Mouse (Mus musculus): ENCODE measurements around the gene Scp2. TPM values are rescaled to one million over a fixed set of nuclear protein-coding genes. Genes with fewer than 3 reads are reported as not detected.

The Scp2 gene
- total and polyA plus RNA-seq, 2 experiments from 2014 or later = 142 to 239 TPM

DNA sequence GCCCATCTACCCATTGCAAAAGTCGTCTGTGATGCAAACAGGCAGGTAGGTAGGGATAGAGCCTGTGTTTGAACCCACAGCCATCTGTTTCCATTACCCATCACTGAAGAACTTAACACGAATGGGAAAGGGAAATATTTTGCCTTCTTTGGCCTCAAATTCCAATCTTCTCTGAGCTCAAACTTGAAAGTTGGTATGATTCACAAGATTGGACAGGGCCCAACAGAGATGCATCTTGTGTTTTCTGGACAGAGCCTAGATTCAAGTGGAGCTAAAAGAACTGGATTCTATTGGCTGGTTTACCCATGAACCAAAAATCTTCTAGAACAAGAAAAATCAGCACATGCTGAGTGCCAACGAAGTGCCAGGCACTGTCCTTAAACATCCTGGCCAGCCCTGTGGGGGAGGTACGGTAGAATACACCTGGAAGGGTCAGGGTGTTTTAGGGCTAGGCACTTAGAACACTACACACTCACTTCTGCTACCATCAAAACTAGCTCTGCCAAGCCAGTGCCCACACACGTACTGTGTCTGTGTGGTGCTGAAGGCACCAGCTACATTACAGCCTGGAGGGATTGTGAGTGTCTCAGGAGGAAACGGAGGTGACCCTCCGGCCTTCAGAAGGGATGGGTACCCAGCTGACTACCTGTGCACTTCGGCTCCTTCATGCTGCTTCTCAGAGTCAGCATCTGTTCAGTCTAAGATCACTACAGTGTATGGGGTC is 111.6 kb downstream of the Scp2 start:
- Histone ChIP-seq H3K36me3 (ENCODE audit: insufficient read depth, low read length) (no peaks in the 10 kb centered on the region), H3K4me1 (ENCODE audit: insufficient read depth, low read length) (0 out of 2 replicates have a peak, but pooled peaks cover 2% of the 10 kb centered on the region), H3K27ac (no peak overlapping the region), H3K4me2 (ENCODE audit: low read depth, low read length) (no peak overlapping the region), H3K4me3 (ENCODE audit: low read length) (no peak overlapping the region), H3K9me3 (ENCODE audit: low read length) (no peaks in the 10 kb centered on the region), H3K9ac (replicated peaks; ENCODE audit: low read length) (no peak overlapping the region), H3K27me3 (ENCODE audit: insufficient read depth, low read length) (peaks cover 22% of the 10 kb centered on the region)
- DNase-seq (ENCODE audit: low spot score) (no peak), ATAC-seq (no peak)
- no peak for TF ChIP-seq CTCF (IDR thresholded peaks at IDR 0.05; ENCODE audit: low read depth)
- WGBS = 86% methylated on average over 8 of the region's 8 CpGs

DNA sequence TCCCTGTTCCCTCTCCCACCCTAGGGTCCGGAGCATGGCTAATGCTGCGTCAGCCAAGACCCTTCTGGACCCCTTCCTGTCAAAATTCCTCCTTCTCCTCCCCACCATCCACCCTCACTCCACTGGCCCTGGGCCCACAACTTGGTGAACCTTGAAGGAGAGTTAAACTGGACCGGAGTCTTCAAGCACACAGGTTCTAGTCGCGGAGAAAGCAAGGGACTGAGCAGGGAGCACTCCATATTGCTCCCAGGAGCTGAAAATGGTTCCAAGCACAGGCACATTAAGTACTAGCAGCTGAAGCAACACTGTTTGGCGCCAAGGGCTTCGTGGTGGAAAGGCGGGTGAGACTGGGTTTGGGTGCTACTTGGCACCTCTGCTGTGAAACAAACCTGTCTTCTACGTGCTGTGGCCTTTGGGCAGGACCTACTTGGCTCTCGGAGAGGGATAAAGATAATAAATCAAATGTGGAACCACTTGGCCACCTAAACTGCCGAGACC is 112.4 kb downstream of the Scp2 start:
- no peak for TF ChIP-seq CTCF (IDR thresholded peaks at IDR 0.05; ENCODE audit: low read depth)
- peaks cover 22% of the 10 kb centered on the region for H3K27me3 ChIP-seq (ENCODE audit: insufficient read depth, low read length)
- WGBS = 47% methylated on average over 11 of the region's 11 CpGs
- no peaks in the 10 kb centered on the region for H3K9me3 ChIP-seq (ENCODE audit: low read length)
- no peak overlapping the region for H3K9ac ChIP-seq (replicated peaks; ENCODE audit: low read length)
- DNase-seq (ENCODE audit: low spot score) (no peak), ATAC-seq (no peak)
- H3K27ac ChIP-seq = no peak overlapping the region
- H3K4me3 ChIP-seq (ENCODE audit: low read length) = peak overlapping the region; percentile 59
- H3K36me3 ChIP-seq (ENCODE audit: insufficient read depth, low read length) = no peaks in the 10 kb centered on the region
- H3K4me2 ChIP-seq (ENCODE audit: low read depth, low read length) = peak overlapping the region; percentile 99
- H3K4me1 ChIP-seq (ENCODE audit: insufficient read depth, low read length) = 0 out of 2 replicates have a peak, but pooled peaks cover 2% of the 10 kb centered on the region

DNA sequence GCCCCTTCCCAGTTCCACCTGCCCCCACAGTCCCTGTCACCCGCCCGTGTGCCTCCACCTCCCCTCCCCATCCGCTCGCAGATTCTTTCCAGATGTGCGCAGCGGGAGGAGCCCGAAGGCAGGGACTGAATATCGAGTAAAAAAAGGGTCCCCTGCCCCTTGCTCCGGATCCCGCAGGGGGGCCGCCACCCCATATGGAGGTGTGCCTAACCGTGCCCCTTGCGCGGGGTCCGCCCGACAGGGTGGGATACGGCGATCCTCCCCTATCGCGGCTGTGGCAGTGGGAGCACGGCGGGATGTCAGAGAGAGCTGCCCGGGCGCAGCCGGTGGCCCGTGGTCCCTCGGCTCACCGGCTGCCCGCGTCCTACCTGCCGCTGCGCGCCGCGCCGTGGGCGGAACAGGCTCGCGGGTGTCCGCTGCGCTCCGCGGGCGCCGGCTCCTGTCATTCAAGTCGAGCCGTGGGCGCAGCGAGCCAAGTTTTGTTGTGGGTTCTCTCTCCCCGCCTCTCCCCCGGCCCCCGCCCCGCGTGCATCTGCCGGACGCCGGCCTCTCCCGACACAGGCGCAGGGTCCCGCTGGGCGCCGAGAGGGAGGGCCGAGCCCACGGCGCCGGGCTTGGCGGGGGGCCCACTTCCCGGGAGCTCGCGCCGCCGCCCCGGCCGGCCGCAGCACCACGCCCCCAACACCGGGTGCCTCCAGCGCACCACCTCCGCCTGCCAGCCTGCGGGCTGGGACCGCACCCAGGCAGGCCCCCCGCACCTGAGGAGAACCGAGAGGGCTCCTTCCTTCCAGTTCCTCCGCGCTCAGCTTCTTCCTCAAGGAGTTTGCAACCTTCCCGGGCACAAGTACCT is 113.1 kb downstream of the Scp2 start:
- Histone ChIP-seq H3K4me1 (ENCODE audit: insufficient read depth, low read length) (0 out of 2 replicates have a peak, but pooled peaks cover 2% of the 10 kb centered on the region), H3K36me3 (ENCODE audit: insufficient read depth, low read length) (no peaks in the 10 kb centered on the region), H3K4me2 (ENCODE audit: low read depth, low read length) (peak overlapping the region; percentile 99), H3K27me3 (ENCODE audit: insufficient read depth, low read length) (peaks cover 22% of the 10 kb centered on the region), H3K9me3 (ENCODE audit: low read length) (no peaks in the 10 kb centered on the region), H3K27ac (no peak overlapping the region), H3K4me3 (ENCODE audit: low read length) (peak overlapping the region; percentile 59), H3K9ac (replicated peaks; ENCODE audit: low read length) (peak overlapping the region; percentile 51)
- DNase-seq (ENCODE audit: low spot score) = peak; percentile 45
- no peak for TF ChIP-seq CTCF (IDR thresholded peaks at IDR 0.05; ENCODE audit: low read depth)
- 1% methylated on average over 76 of the region's 86 CpGs for WGBS
- ATAC-seq = peak; percentile 34; the same call in 1 of the 2 replicates

GRCm38 (mm10) chr4:108030888-108031501 is 113.8 kb downstream of the Scp2 start:
- ATAC-seq (peak; percentile 27), DNase-seq (ENCODE audit: low spot score) (no peak)
- no peaks in the 10 kb centered on the region for H3K36me3 ChIP-seq (ENCODE audit: insufficient read depth, low read length)
- H3K4me2 ChIP-seq (ENCODE audit: low read depth, low read length) = peak overlapping the region; percentile 99
- 0 out of 2 replicates have a peak, but pooled peaks cover 2% of the 10 kb centered on the region for H3K4me1 ChIP-seq (ENCODE audit: insufficient read depth, low read length)
- no peak for TF ChIP-seq CTCF (IDR thresholded peaks at IDR 0.05; ENCODE audit: low read depth)
- H3K27me3 ChIP-seq (ENCODE audit: insufficient read depth, low read length) = peaks cover 22% of the 10 kb centered on the region
- 7% methylated on average over 22 of the region's 22 CpGs for WGBS
- no peak overlapping the region for H3K27ac ChIP-seq
- H3K4me3 ChIP-seq (ENCODE audit: low read length) = peak overlapping the region; percentile 59
- H3K9ac ChIP-seq (replicated peaks; ENCODE audit: low read length) = peak overlapping the region; percentile 51
- H3K9me3 ChIP-seq (ENCODE audit: low read length) = no peaks in the 10 kb centered on the region

DNA sequence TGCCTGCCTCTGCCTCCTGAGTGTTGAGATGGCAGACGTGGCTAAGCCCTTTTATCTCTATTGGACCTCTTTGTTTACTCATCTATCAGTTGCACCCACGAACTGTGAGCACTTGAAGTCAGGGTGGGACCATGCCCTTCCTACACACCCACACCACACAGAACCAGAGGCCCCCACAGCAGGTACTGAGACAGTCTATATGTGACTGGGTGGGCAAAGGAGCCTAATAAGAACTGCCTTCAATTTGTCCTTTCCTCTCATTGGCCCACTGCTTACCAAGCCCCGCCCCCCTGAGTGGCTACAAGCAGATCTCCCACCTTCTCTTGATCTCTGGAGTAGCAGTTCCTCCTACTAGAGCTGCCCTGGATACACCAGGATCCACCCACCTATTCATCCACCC is 118.6 kb downstream of the Scp2 start:
- H3K36me3 ChIP-seq (ENCODE audit: insufficient read depth, low read length) = no peaks in the 10 kb centered on the region
- TF ChIP-seq CTCF (IDR thresholded peaks at IDR 0.05; ENCODE audit: low read depth) = no peak
- 48% methylated on average over 3 of the region's 3 CpGs for WGBS
- no peak overlapping the region for H3K4me2 ChIP-seq (ENCODE audit: low read depth, low read length)
- H3K4me1 ChIP-seq (ENCODE audit: insufficient read depth, low read length) = 0 out of 2 replicates have a peak, but pooled peaks cover 3% of the 10 kb centered on the region
- H3K9ac ChIP-seq (replicated peaks; ENCODE audit: low read length) = no peak overlapping the region
- no peak overlapping the region for H3K27ac ChIP-seq
- no peak for DNase-seq (ENCODE audit: low spot score)
- no peak for ATAC-seq
- peaks cover 15% of the 10 kb centered on the region; the same call in 1 of the 2 replicates for H3K27me3 ChIP-seq (ENCODE audit: insufficient read depth, low read length)
- no peak overlapping the region for H3K4me3 ChIP-seq (ENCODE audit: low read length)
- no peaks in the 10 kb centered on the region for H3K9me3 ChIP-seq (ENCODE audit: low read length)

GRCm38 (mm10) chr4:108025269-108025668 is 119.5 kb downstream of the Scp2 start:
- H3K4me2 ChIP-seq (ENCODE audit: low read depth, low read length) = no peak overlapping the region
- no peaks in the 10 kb centered on the region for H3K9me3 ChIP-seq (ENCODE audit: low read length)
- ATAC-seq (no peak), DNase-seq (ENCODE audit: low spot score) (no peak)
- 0 out of 2 replicates have a peak, but pooled peaks cover 3% of the 10 kb centered on the region for H3K4me1 ChIP-seq (ENCODE audit: insufficient read depth, low read length)
- H3K36me3 ChIP-seq (ENCODE audit: insufficient read depth, low read length) = no peaks in the 10 kb centered on the region
- no peak overlapping the region for H3K4me3 ChIP-seq (ENCODE audit: low read length)
- peaks cover 7% of the 10 kb centered on the region; the same call in 1 of the 2 replicates for H3K27me3 ChIP-seq (ENCODE audit: insufficient read depth, low read length)
- TF ChIP-seq CTCF (IDR thresholded peaks at IDR 0.05; ENCODE audit: low read depth) = no peak
- WGBS = 11% methylated on average over 10 of the region's 10 CpGs
- H3K27ac ChIP-seq = no peak overlapping the region
- no peak overlapping the region for H3K9ac ChIP-seq (replicated peaks; ENCODE audit: low read length)
